Mouse (Mus musculus) lung, postnatal 4 days (tissue): Measurements from ENCODE around the gene 9030025P20Rik.
A peak's percentile ranks its signal among the peaks of the same experiment; 100 is the strongest.
"Not testable (repeated sequence)": the region's sequence is repeated elsewhere in the genome, so short reads cannot be mapped to it uniquely, and the experiment has no call there.

Experiments used
- DNase-seq, 2 experiments: peaks; one replicate each; pipeline ENCODE4 v3.0.0; 2021

Gene 9030025P20Rik

DNA sequence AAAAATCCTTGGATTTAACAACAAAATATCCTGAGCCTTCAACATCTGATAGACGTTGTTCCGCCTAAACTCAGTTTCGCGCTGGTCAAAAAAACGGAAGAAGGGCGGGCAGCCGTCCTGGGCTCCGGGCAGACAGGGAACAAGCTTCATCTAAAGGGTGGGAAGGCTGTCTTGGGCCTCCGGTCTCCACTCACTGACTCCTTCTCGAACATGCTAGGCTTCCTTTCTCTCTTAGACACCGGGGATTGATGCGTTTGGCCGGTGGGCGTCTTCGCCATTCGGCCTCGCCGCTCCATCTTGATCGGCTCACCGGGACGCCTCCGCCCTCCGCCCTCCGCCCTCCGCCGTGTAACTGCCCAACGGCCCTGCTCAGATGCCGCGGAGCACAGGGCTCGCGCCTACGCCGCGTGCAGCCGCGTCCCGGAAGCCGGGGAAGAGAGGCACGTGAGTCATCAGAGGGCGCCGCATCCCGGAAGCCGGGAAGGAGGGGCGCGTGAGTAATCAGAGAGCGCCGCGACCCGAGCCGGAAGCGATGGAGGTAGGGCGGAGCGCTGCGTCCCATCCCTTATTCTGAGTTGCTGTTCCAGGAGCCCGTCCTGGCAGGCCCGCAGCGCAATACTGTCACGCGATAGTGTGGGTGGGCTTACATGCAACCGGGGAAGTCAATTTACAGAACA lies at the start of gene 9030025P20Rik, which contains the start of gene Gm3417:
9030025P20Rik (plus strand) TSS at position 107 of the 677 bp plus-strand sequence.
Gm3417 (minus strand) TSS at position 429 of the 677 bp plus-strand sequence.
- not testable (repeated sequence) for DNase-seq

DNA sequence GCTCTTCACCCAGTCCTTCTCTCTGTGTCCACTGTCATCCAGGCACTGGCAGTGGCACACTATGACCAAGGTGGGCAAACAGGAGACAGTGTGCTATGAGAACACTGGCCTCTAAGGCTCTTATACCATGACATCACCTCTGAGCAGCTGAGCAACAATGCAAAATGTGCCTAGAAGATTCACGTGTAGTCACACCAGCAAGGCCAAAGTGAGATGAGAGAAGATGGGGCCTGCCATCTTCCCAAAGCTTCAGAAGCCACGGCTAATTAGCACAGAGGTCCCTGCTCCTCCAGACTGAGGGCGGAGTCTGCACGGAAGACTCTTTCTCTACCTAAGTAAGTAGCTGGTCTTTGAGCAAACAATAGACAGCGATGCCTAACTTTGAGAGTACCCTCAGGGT lies 49.6 kb upstream of the 9030025P20Rik start:
- no peak for DNase-seq

DNA sequence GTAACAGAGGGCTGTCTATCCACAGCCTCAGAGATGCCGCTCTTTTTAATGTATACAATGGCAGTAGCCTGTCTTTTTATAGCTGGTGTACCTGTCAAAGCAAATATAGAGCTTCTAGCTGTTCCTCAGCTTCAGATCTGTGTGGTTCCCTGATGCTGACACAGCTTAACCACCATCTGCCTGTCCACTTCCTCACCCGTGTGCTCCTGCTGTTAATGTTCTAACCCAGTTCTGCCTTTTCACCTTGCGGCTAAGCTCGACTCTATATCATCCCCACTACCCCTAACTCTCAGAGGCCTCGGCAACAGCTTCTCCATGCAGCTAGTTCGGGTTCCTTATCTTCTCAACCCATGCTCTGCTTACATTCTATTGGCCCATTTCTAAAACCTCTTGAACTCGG lies 47.6 kb upstream of the 9030025P20Rik start:
- DNase-seq: no peak

DNA sequence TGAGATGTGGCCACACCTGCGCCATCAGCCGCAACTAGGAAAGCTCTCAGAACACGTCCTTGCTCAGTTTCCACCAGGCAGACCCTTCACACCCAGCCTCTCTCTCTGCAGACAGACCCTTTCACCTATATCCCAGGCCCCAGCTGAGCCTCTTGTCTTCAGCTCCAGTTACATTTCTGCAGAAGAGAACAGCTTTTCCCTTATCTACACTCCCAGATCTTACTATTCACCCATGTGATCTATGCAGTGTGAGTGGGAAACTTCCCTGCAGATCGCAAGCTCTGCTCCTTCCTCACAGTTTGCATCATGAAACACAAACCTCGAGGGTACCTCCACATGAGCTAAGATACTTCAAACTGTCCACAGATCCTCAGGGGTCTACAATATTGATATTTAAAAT lies 46.8 kb upstream of the 9030025P20Rik start:
- DNase-seq: no peak

DNA sequence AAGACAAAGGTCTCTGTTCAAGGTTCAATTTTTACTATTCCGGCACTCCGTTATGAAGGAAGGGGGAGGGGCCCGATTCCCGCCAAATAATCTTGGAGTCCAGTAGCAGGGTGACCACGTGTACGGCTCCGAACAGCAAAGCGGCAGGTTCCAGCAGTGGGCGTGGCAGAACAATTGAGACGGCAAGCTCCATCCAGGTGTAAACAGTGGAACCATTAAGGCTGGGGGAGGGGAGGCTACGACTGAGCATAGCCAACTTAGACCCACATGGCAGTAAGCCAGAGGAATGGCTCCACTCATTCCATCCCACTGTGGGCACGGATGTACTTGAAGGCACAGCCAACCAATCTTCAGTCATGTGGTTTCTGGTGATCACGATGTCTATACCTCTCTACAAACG lies 43.0 kb upstream of the 9030025P20Rik start:
- not testable (repeated sequence) for DNase-seq

DNA sequence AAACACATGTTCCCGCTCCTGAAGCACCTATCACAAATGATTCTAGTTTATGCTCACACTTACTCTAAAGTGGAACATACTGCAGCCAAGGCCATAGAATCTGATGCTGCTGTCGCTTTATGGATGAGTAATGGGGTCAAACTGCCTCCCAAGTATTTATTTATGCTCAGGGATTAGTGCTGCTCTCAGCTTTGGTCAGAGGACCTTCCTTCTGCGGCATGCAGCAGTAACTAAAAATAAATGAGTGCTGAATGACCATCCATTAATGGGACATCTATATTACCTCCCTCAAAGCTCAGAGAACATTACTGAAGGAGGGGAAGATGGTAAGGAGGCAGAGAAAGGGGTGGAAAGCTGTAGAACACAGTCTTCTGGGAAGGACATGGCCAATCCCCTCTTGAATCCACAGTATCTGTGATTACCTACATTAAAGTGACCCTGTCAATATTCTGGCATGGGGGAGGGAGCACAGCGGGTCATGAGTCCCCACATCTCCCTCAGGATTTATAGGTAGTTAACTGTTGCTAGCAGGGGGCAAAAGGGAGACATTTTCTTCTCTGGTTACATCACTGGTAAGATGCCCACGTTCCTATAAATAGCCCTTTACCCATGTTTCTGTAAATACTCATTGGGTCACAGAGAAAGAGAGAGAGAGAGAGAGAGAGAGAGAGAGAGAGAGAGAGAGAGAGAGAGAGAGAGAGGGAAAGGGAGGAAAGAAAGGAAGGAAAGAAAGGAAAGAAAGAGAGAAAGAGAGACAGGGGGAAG lies 42.2 kb upstream of the 9030025P20Rik start:
- no peak for DNase-seq

DNA sequence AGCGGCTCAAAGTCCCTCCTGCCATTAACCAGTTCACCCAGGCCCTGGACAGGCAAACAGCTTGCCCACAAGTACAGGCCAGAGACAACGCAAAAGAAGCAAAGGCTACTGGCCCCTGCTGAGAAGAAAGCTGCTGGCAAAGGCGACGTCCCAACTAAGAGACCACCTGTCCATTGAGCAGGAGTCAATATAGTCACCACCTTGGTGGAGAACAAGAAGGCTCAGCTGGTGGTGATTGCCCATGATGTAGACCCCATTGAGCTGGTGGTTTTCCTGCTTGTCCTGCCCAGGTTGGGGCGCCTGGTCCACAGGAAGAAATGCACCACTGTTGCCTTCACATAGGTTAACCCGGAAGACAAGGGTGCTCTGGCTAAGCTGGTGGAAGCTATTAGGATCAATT lies 36.1 kb upstream of the 9030025P20Rik start:
- not testable (repeated sequence) for DNase-seq

DNA sequence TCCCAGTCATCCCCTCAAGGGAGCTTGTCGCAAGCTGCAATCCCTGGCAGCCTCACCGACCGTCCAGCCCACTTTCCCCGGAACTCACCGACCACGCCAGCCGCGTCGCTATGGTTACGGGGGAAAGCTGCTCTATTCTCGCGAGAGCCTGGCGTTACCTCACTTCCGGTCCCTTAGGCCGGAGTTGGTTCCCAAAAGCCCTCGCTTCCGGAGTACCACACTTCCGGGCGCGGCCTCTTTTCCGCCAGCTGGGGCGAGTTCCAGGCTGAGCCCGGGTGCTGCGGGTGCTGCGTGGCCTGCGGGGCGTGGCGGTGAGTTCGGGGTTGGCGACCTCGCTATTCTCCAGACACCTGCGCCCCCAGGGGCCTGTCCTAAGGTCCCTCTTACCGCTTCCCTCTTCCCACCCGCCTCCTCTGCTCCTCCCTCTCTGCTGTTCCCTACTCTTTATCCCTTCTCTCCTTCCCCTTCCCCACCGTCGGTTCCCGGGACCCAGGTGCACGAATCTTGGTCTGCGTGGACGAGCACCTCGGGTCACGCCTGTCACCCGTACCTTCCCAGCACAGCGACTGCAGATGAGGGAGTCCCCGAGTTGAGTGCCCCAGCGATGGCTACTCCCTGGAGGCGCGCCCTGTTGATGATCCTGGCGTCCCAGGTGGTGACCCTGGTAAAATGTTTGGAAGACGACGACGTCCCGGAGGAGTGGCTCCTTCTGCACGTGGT lies 35.1 kb upstream of the 9030025P20Rik start, which contains the start of the genes Wdr27 and 1600012H06Rik:
Wdr27 (minus strand) TSS at position 150 of the 720 bp plus-strand sequence.
1600012H06Rik (plus strand) TSS at position 176 of the 720 bp plus-strand sequence.
- DNase-seq: peak; percentile 99

DNA sequence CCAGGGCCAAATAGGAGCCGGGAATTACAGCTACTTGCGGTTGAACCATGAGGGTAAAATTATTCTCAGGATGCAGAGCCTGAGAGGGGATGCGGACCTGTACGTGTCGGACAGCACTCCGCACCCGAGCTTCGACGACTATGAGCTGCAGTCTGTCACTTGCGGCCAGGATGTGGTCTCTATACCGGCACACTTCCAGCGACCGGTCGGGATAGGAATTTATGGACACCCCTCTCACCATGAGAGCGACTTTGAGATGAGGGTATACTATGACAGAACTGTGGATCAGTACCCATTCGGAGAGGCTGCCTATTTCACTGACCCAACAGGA lies 34.6 kb upstream of the 9030025P20Rik start:
- DNase-seq: no peak

DNA sequence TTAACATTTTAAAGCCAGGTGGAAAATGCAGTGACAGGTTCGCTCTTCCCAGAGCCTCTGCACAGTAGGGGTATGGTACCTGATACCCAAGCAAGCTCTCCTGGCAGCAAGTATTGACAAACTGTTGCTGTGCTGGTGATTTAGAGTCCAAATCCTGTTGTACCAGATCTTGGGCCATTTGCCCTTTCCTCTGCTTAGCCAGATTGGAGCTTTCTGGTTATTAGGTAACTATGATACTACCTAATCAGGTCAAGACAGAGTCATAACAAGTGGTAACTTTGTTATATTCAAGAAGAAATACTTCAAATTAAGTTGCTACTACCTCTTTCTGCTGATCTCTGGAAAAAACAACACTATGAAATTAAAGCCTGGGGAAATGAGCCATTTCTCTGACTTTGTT lies 33.7 kb upstream of the 9030025P20Rik start:
- no peak for DNase-seq

DNA sequence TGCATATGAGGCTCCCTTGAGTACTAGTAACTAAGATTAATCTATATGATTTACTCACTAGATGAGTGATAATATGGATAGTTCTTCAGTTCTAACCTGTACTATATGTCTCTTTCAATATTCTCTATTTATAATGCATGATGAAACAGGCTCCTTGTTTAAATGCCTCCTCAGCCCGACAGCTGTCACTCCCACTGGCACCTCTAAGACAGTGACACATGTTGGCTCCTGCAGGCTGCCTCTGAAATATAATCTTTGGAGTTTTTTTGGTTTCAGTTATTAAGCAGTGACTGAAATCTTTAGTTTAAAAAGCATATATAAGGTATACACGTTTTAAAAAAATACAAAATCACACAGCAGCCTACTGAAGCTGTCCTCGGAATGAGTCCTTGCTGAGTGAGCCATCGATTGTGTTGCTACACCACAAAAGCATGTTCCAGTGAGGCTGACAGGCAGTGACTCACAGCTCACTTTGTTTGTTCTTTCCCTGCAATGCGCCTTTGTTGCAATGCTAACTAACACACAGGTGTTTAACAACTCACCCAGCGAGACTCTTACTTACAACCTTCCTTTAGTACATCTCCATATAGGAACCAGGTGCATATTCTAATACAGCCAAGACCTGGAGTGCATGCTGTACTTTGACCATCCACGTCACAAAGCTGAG lies 29.0 kb upstream of the 9030025P20Rik start:
- DNase-seq: no peak

DNA sequence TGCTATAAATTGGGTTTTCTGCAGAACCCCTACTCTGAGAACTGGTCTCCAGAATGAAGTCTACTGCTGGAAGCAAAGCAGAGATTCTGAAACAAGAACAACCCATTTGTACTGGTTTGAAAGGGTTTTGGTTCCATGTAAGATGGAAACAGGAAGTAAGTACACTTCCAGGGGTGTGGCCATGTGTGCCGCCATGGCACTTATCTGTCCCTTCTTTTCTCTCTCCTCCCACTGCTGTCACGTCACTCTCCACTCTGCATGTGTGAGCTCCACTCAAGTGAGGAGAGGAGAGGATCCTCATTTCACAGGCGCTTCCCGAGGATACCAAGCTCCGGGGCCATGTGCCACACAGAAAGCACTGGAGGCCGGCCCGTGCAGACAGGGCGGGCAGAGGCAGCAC lies 24.8 kb upstream of the 9030025P20Rik start:
- no peak for DNase-seq

DNA sequence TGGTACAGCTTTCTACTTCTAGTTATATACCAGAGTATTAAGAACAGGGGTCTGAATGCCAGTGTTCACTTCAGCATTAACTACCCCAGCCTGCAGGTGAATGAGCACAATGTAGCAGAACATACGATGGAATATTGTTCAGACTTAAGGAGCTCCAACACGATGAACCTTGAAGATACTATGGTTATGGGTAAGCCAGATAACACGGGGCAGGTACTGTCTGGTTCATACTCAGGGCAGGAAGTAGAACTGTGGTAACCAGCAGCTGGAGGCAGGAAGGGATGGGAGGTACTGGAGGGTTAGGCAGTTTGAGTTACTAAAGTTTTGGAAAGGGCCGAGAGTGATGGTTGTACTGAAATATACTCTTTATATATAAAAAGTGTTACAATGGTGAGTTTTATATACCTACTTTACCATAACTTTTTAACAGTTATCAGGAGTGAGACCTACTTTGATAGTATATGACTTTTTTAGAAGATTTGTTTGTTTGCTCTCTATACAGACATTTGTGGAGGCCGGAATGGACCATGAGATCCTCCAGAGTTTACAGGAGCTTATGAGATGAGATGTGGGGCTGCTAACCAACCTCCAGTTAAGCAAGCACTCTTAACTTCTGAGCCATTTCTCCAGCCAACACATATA lies 19.5 kb upstream of the 9030025P20Rik start:
- DNase-seq: no peak

DNA sequence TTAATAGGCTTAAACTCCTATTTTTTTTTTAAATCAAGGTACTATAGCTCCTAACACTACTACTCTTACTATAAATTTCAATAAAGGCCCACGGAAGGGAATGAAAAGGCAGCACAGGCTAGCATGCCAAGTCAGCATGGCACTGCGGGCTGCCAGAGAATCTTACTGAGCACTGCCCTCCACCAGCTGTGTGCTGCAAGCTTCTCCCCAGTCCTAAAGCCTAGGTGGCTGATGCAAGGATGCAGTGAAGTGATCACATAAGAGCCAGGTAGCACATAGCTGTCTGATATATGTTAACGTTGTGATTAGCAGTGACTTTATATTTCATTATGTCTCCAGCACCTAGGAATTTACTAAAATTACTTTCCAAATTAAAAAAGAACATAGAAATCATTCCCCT lies 18.3 kb upstream of the 9030025P20Rik start:
- no peak for DNase-seq

DNA sequence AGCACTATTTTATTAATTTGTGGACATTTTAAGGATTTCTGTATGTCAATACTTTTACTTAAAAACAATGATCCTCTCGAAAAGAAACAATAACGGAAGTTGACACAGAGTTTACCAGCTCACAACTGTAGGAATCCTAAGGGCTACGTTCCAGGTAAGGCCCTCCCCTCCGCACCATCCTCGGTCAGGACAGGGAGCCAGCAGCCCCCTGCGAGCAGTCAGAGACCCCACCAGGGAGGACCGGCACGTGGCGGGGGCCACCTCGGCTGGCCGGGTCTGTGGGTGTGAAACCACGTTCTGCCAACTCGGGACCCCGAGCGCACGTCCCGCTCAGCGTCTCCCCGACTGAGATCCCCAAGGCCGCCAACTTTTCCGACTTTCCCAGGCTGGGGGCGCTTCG lies 17.7 kb upstream of the 9030025P20Rik start:
- DNase-seq: peak; percentile 35 to 43

DNA sequence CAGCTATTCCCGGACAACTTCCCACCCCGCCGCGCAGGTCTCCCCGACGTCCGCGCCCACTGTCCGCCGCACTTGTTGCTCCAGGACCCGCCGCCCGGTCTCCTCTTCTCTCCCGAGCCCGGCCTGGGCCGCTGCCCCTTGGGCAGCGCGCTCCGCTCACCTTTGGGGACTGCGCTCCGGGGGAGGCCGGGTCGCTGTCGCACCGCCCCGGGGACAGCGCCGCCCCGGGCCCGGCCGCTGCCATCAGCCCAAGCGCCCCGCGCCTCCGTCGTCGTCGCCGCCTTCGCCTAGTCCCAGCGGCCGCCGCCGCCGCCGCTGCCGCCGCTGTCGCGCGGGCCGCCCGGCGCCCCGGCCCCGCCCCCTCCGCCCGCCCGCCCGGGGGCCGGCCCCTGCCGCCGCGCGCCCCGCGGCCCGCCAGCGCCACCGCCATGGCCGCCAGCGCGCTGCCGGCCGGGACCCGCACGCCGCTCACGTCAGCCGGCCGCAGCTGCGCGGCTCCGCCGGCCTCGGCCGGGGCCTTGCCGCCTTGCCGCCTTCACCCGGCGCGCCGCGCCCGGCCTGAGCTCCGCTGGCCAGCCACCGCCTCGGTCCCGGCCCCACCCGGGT lies 17.2 kb upstream of the 9030025P20Rik start, which contains the start of gene Phf10:
Phf10 (minus strand) TSS at position 323 of the 606 bp plus-strand sequence.
- DNase-seq: peak; percentile 58 to 60

DNA sequence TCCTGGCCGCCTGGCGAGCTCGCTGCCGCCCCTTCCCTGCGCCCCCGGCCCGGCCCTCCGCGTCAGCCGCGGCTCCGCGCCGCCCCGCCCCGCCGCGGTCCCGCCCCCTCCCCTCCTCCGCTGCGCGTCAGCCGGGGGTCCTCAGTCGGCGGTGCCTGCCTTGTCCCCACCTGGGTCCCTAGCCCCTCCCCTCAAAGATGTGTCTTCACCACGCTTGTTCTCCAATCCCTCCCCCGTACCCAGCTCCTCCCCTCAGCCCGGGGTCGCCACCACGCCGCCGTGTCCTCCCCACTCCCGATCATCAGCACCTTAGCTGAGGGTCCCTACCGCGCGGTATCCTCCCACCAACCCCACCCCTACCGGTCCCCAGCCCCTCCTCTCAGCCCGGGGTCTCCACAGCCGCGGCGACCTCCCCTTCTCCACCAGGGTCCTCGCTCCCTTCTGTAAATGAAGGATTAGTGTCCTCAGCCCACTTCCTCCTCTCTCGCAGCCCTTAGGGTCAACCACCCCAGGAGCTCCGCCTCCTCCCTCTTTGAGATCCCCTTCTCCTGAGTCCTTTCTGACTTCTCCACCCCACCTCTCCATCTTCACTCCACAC lies 16.6 kb upstream of the 9030025P20Rik start:
- DNase-seq: not testable (repeated sequence)

DNA sequence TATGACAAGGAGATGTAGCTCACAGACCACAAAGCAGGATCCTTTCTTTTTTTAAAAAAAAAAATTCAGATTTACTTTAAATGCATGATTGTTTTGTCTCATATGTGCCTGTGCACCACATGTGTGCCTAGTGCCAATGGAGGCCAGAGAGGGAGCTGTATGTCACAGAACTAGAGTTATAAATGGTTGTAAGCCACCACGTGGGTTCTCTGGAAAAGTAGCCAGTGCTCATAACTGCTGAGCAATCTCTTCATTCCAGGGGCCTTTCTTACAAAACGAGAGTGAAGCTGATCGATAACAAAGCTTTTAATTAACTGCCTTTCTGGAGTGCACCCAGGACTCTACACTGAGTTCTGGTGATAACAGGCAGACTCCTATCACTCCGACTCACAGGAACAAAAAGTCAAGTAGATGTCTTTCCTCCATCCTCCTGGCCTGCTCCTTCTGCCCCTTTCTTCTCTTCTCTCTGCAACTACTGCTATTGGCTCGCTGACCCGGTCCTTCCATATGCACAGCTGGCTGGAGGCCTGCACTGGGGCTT lies 9.8 kb upstream of the 9030025P20Rik start:
- DNase-seq: not testable (repeated sequence)

DNA sequence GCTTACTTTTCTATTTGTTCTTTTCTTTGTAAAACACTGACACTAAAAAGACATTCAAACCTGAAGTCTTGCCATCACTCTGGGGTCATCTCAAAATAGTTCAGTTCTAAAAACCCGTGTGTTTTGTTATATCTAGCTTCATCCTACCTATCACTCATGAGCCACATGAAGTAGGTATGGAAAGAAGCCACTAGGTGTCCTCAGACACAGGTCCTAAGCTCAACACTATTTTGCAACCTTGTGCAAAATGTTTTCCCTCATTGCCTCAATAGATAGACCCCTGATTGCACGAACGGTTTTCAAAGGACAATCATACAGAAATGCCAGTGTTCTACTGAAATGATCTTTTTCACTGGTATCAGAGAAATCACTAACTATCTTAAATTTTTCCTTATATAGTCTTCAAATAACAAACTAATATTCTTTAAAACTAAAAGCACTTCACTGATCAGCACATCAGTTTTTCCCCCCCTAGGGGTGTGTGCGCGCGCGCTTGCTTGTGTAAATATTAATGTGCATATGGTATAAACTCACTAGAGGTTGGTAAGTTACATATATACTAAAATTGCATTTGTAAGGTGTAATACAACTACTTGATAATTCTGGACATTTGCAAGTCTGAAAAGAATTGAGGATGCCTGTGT lies 428 bp upstream of the 9030025P20Rik start:
- DNase-seq: not testable (repeated sequence)

DNA sequence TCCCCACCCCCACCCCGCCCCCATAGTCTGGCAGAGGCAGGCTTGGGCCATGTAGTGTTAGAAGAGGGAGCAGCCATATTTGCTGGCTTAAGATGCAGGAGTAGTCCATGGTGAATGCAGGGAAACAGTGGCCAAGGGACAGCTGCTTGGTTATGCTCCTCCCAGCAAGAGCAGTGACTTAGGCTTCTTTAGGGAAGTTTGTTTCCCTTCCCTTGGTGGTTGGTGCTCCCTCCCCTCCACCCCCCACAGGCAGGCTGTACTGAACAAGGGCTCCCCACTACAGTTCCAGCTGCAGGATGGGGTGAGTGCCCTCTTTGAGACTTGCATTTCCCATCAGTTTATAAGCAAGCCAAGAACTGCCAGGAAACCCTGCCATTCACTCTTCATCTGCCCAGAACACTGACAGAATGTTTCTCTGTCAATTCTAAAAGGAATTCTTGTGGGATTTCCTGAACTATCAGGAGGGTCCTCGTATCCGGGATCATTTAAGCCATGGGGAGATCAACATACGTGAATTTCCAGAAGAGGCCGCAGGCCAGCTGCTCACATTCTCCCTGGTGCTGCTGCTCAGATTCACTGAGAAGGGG lies 11.9 kb downstream of the 9030025P20Rik start:
- DNase-seq: peak; percentile 3 to 10
